Mouse (Mus musculus) liver, adult 2 months (tissue): ENCODE measurements around the gene Dpep1.

Experiments used
- CTCF ChIP-seq: fragments of 200-500 bp; IDR thresholded peaks from 2 replicates; pipeline ENCODE4 v1.5.1; 2011; ENCODE audit warnings: low read depth, low read length, control low read depth
- POLR2A ChIP-seq: fragments of 200-500 bp; IDR thresholded peaks from 2 replicates; pipeline ENCODE4 v1.6.1; 2011; ENCODE audit warnings: low read length, control low read depth; ENCODE audit not compliant: insufficient read depth; ENCODE audit errors: extremely low read depth

DNA sequence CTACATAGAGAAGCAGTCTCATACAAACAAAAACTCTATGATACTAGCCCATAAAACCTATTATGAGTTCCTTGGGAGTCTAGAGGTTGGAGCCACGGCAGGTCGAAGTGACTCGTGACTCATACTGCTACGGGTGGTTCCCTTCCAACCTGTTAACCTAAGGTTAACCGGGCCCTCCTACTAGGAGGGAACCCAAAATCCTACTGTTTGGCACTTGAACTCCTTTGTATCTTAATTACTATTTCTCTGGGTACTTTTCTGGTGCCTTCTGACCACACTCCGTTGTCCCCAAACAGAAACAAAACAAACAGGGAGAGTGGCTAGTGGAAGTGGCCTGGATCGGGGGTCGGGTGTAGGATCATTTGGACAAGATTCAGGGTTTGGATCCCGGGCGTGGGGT lies 25.8 kb downstream of the Dpep1 start:
- no peak for TF ChIP-seq POLR2A
- TF ChIP-seq CTCF = no peak
